Mouse (Mus musculus): Measurements from ENCODE around the gene Ndufa6. TPM values are rescaled to one million over a fixed set of nuclear protein-coding genes. Genes with fewer than 3 reads are reported as not detected.
A peak's percentile ranks its signal among the peaks of the same experiment; 100 is the strongest.
"Not testable (repeated sequence)": the region's sequence is repeated elsewhere in the genome, so short reads cannot be mapped to it uniquely, and the experiment has no call there.

Ndufa6 gene
- polyA plus RNA-seq (2014; fragmentation: Nextera tagmentation; extraction: Ambion mirVana) = 274 and 279 TPM in 2 replicates

DNA sequence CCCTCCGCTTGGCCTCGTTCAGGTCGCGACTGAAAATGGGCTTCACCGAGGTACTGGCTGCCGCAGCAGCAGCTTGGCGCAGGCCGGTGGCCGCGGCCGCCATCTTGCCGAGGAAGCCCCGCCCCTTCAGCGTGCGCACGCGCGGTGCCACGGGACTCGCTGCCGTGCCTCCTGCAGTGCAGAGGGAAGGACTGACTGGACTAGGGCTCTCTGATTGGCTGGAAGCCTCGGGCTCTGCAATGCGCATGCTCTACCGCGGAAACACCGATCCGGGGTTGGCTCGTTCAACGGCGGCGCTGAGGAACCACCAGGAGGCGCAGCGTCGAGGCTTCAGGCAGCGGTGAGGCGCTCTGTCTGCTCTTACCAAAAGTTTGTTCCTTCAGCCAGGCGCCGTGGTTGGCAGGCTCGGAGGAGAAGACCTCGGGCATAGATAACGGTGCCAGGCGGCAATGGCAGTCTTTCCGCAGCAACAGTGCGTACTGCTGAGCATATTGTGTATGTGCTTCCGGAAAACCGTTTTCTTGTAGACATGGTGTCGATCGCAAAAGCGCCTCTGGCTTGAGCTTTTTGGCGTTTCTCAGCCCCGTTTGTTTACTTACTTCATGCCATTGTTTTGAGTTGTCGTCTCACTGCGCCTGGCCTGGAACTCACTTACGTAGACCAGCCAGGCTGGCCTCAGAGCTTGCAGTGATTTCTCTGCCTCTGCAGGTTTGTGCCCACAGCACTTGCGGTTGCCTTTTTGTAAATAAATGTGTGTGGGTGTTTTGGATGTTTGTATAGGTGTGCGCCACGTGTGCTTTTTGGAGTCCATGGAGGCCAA is at the start of gene Ndufa6:
Gene Ndufa6, minus strand, starts transcription at position 197 of the 820 bp plus-strand sequence.
- 2% methylated on average over 57 of the region's 57 CpGs for WGBS
- Histone ChIP-seq H3K9me3 (ENCODE audit: control insufficient read depth, low read length) (no peaks in the 10 kb centered on the region), H3K9ac (ENCODE audit: low read length) (peak within 1 kb of the TSS; percentile 92), H3K36me3 (ENCODE audit: control insufficient read depth, insufficient read depth, low read length) (peaks cover 3% of the 10 kb centered on the region), H3K4me3 (ENCODE audit: low read depth, low read length) (peak within 1 kb of the TSS; percentile 85), H3K4me2 (ENCODE audit: low read depth) (peak within 1 kb of the TSS; percentile 68), H3K4me1 (ENCODE audit: control insufficient read depth, insufficient read depth, low read length) (peaks cover 3% of the 10 kb centered on the region; the same call in 1 of the 2 replicates), H3K27ac (ENCODE audit: low read depth, low read length) (peak within 1 kb of the TSS; percentile 66; the same call in 1 of the 2 replicates), H3K27me3 (ENCODE audit: control insufficient read depth, insufficient read depth, low read length) (no peaks in the 10 kb centered on the region)
- DNase-seq (ENCODE audit: low spot score) = peak; percentile 98
- ATAC-seq (ENCODE audit: insufficient read depth, low FRiP score, low TSS enrichment) = peak; percentile 99

DNA sequence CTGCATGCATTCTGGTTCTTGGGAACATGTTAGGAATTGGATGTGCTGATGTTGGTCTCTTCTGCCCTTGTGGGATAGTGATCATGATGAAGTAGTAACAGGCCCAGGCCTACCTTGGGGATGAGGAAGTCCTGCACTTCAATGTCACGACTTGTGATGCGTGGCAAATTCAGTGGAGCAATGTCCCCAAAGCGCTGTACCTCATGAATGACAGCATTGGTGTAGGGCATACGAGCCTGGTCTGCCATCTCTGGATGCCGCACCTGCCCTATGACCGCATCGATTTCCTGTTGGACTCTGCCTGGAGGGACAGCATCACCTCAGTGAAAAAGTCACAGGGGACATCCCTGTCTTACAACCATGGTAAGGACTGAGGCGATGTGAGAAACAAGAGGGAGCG is 49.5 kb upstream of the Ndufa6 start:
- no peaks in the 10 kb centered on the region for H3K9me3 ChIP-seq (ENCODE audit: control insufficient read depth, low read length)
- DNase-seq (ENCODE audit: low spot score) (no peak), ATAC-seq (ENCODE audit: insufficient read depth, low FRiP score, low TSS enrichment) (no peak)
- H3K4me1 ChIP-seq (ENCODE audit: control insufficient read depth, insufficient read depth, low read length) = no peaks in the 10 kb centered on the region
- H3K36me3 ChIP-seq (ENCODE audit: control insufficient read depth, insufficient read depth, low read length) = no peaks in the 10 kb centered on the region
- no peak overlapping the region for H3K4me2 ChIP-seq (ENCODE audit: low read depth)
- no peak overlapping the region for H3K27ac ChIP-seq (ENCODE audit: low read depth, low read length)
- no peak overlapping the region for H3K4me3 ChIP-seq (ENCODE audit: low read depth, low read length)
- H3K9ac ChIP-seq (ENCODE audit: low read length) = no peak overlapping the region
- 93% methylated on average over 9 of the region's 9 CpGs for WGBS
- no peaks in the 10 kb centered on the region for H3K27me3 ChIP-seq (ENCODE audit: control insufficient read depth, insufficient read depth, low read length)

DNA sequence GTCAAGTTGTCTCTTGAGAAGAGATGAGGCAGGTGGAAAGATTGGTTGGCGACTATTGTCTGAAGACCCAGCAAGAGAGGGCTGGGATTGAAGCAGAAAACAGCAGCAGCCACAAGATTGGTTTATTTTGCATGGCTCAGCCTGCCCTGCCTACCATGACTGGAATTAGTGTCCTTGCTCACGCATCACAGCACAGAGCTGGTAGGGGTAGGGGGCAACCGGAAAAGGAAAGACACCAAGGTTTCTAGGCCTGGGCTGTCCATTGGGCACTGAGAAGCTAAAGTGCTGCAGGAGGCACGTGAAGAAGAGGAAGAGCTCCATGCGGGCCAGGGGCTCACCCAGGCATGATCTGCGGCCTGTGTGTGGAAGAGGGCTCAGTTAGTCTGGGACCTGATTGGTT is 48.6 kb upstream of the Ndufa6 start:
- DNase-seq (ENCODE audit: low spot score) (no peak), ATAC-seq (ENCODE audit: insufficient read depth, low FRiP score, low TSS enrichment) (no peak)
- 81% methylated on average over 6 of the region's 6 CpGs for WGBS
- H3K4me3 ChIP-seq (ENCODE audit: low read depth, low read length) = no peak overlapping the region
- H3K4me1 ChIP-seq (ENCODE audit: control insufficient read depth, insufficient read depth, low read length) = no peaks in the 10 kb centered on the region
- H3K27me3 ChIP-seq (ENCODE audit: control insufficient read depth, insufficient read depth, low read length) = no peaks in the 10 kb centered on the region
- H3K36me3 ChIP-seq (ENCODE audit: control insufficient read depth, insufficient read depth, low read length) = no peaks in the 10 kb centered on the region
- H3K9me3 ChIP-seq (ENCODE audit: control insufficient read depth, low read length) = no peaks in the 10 kb centered on the region
- no peak overlapping the region for H3K9ac ChIP-seq (ENCODE audit: low read length)
- H3K4me2 ChIP-seq (ENCODE audit: low read depth) = no peak overlapping the region
- H3K27ac ChIP-seq (ENCODE audit: low read depth, low read length) = no peak overlapping the region

DNA sequence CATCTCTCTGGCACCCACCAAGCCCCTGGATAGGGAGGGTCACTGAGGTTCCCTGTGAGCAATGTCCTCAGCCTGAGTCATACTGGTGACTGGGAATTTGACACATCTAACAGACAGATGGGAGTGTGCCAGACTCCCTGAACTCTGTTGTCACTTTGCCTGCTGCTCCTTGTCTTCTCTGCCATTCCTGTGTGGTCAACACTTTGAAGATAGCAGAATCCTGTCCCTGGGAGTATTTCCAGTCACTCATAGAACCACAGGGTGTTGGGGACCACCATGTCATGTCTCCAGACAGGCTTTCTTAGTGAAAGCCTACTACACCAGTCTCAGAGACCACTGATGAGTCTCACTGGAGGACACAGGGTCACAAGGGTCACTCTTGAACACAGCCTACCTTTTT is 48.0 kb upstream of the Ndufa6 start:
- ATAC-seq (ENCODE audit: insufficient read depth, low FRiP score, low TSS enrichment) (no peak), DNase-seq (ENCODE audit: low spot score) (no peak)
- no peak overlapping the region for H3K9ac ChIP-seq (ENCODE audit: low read length)
- H3K36me3 ChIP-seq (ENCODE audit: control insufficient read depth, insufficient read depth, low read length) = no peaks in the 10 kb centered on the region
- H3K9me3 ChIP-seq (ENCODE audit: control insufficient read depth, low read length) = no peaks in the 10 kb centered on the region
- no peaks in the 10 kb centered on the region for H3K27me3 ChIP-seq (ENCODE audit: control insufficient read depth, insufficient read depth, low read length)
- no peak overlapping the region for H3K27ac ChIP-seq (ENCODE audit: low read depth, low read length)
- H3K4me2 ChIP-seq (ENCODE audit: low read depth) = no peak overlapping the region
- H3K4me3 ChIP-seq (ENCODE audit: low read depth, low read length) = no peak overlapping the region
- H3K4me1 ChIP-seq (ENCODE audit: control insufficient read depth, insufficient read depth, low read length) = no peaks in the 10 kb centered on the region

DNA sequence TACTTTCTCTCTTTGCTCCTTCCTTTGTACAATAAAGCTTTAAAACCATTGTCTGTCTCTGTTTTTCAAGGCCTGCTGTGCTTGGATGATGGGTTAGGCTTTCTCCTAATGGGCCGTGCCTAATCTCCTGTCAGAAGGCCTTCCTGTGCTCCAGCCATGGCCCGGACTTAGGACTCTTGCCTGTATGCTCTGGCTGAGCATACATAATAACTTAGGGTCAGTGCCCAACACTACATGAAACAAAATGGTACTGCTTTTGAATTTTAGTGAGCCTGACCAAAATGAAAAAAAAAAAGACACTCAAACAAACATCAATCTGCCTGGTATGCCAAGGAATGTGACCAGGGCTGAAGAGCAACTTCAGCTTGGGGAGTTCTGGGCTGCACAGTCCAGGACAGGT is 47.4 kb upstream of the Ndufa6 start:
- DNase-seq (ENCODE audit: low spot score) (no peak), ATAC-seq (ENCODE audit: insufficient read depth, low FRiP score, low TSS enrichment) (no peak)

DNA sequence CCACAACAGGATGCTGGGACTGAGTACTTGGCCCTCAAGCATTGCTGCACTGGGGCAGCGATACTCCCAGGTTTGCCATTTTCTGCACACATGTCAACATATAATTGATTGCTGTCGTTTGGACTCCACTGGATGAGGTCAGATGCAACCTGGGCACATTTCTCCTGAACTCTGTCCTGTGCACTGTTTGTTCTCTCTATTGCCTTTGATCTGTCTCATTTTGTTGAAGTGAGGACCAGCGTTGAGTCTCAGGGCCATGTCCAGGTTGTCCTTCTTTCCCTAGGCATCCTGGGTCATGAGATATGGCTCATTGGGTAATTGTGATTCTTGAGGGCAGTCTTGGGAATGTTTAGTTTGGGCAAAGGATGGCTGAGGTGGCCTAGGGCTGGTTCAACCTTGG is 41.8 kb upstream of the Ndufa6 start:
- 85% methylated on average over 3 of the region's 3 CpGs for WGBS
- not testable (repeated sequence) for ATAC-seq (ENCODE audit: insufficient read depth, low FRiP score, low TSS enrichment); DNase-seq (ENCODE audit: low spot score); H3K4me2 ChIP-seq (ENCODE audit: low read depth); H3K9me3 ChIP-seq (ENCODE audit: control insufficient read depth, low read length); H3K27me3 ChIP-seq (ENCODE audit: control insufficient read depth, insufficient read depth, low read length); H3K4me3 ChIP-seq (ENCODE audit: low read depth, low read length); H3K9ac ChIP-seq (ENCODE audit: low read length); H3K36me3 ChIP-seq (ENCODE audit: control insufficient read depth, insufficient read depth, low read length); H3K4me1 ChIP-seq (ENCODE audit: control insufficient read depth, insufficient read depth, low read length); H3K27ac ChIP-seq (ENCODE audit: low read depth, low read length)

More for the DNA sequence above, 47.4 kb upstream of the Ndufa6 start:
- 25% methylated on average over 2 of the region's 2 CpGs for WGBS
- H3K4me3 ChIP-seq (ENCODE audit: low read depth, low read length) = no peak overlapping the region
- H3K27me3 ChIP-seq (ENCODE audit: control insufficient read depth, insufficient read depth, low read length) = no peaks in the 10 kb centered on the region
- no peaks in the 10 kb centered on the region for H3K9me3 ChIP-seq (ENCODE audit: control insufficient read depth, low read length)
- H3K4me2 ChIP-seq (ENCODE audit: low read depth) = no peak overlapping the region
- no peak overlapping the region for H3K9ac ChIP-seq (ENCODE audit: low read length)
- no peak overlapping the region for H3K27ac ChIP-seq (ENCODE audit: low read depth, low read length)
- H3K4me1 ChIP-seq (ENCODE audit: control insufficient read depth, insufficient read depth, low read length) = no peaks in the 10 kb centered on the region
- H3K36me3 ChIP-seq (ENCODE audit: control insufficient read depth, insufficient read depth, low read length) = no peaks in the 10 kb centered on the region

DNA sequence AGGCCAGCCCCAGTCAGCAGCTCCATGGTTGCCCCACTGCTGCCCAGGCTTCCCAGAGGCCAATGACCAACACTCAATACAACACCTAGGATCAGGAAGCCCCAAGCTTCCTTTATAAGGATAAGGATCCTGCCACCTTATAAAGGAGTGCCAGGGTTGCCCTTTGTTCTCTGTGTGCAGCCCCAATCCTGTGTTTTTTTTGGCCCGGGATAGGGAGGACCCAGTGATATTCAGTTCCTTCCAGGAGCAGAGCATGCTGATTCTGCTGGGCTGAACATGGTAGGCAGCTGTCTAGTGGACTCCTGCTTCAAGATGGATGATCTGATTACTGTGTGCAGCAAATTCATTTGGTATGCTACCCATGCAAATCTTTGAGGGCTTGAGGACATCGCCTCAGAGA is 39.8 kb upstream of the Ndufa6 start, which contains the start of gene Cyp2d11:
Gene Cyp2d11, minus strand, starts transcription at position 101 of the 400 bp plus-strand sequence.
- H3K4me3 ChIP-seq (ENCODE audit: low read depth, low read length); H3K9me3 ChIP-seq (ENCODE audit: control insufficient read depth, low read length); H3K9ac ChIP-seq (ENCODE audit: low read length); H3K36me3 ChIP-seq (ENCODE audit: control insufficient read depth, insufficient read depth, low read length); H3K4me2 ChIP-seq (ENCODE audit: low read depth); H3K27ac ChIP-seq (ENCODE audit: low read depth, low read length); ATAC-seq (ENCODE audit: insufficient read depth, low FRiP score, low TSS enrichment); H3K4me1 ChIP-seq (ENCODE audit: control insufficient read depth, insufficient read depth, low read length); H3K27me3 ChIP-seq (ENCODE audit: control insufficient read depth, insufficient read depth, low read length); DNase-seq (ENCODE audit: low spot score): not testable (repeated sequence)
- 72% methylated on average over 2 of the region's 2 CpGs for WGBS

DNA sequence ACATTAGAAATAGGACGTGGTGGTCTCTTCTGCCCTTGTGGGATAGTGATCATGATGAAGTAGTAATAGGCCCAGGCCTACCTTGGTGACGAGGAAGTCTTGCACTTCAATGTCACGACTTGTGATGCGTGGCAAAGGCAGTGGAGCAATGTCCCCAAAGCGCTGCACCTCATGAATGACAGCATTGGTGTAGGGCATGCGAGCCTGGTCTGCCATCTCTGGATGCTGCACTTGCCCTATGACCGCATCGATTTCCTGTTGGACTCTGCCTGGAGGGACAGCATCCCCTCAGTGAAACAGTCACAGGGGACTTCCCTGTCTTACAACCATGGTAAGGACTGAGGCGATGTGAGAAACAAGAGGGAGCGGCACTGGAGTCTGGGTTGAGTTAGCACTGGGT is 35.8 kb upstream of the Ndufa6 start:
- not testable (repeated sequence) for H3K36me3 ChIP-seq (ENCODE audit: control insufficient read depth, insufficient read depth, low read length); DNase-seq (ENCODE audit: low spot score); H3K4me1 ChIP-seq (ENCODE audit: control insufficient read depth, insufficient read depth, low read length); H3K27ac ChIP-seq (ENCODE audit: low read depth, low read length); H3K9ac ChIP-seq (ENCODE audit: low read length); H3K4me2 ChIP-seq (ENCODE audit: low read depth); H3K4me3 ChIP-seq (ENCODE audit: low read depth, low read length); H3K9me3 ChIP-seq (ENCODE audit: control insufficient read depth, low read length); H3K27me3 ChIP-seq (ENCODE audit: control insufficient read depth, insufficient read depth, low read length); ATAC-seq (ENCODE audit: insufficient read depth, low FRiP score, low TSS enrichment)
- WGBS = 86% methylated on average over 10 of the region's 10 CpGs

DNA sequence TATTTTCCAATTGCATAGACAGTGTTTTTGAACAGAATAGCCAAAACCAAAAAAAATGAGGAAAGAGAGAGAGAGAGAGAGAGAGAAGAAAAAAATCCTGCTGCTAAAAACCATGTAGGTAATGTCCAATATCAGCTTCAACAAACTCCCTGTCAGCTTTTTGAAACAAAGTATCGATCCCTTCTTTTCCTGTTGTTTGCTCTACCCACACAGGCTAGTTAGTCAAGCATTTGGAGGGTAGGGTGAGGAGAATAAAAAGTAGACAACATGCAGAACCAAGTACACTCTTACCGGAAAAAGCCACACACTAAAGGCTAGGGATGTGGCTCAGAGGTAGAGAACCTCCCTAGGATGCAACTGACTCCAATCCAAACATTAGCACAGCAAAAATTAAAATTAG is 31.6 kb upstream of the Ndufa6 start:
- 94% methylated on average over 2 of the region's 2 CpGs for WGBS
- Histone ChIP-seq H3K9me3 (ENCODE audit: control insufficient read depth, low read length) (no peaks in the 10 kb centered on the region), H3K27ac (ENCODE audit: low read depth, low read length) (no peak overlapping the region), H3K9ac (ENCODE audit: low read length) (no peak overlapping the region), H3K27me3 (ENCODE audit: control insufficient read depth, insufficient read depth, low read length) (no peaks in the 10 kb centered on the region), H3K4me1 (ENCODE audit: control insufficient read depth, insufficient read depth, low read length) (no peaks in the 10 kb centered on the region), H3K4me3 (ENCODE audit: low read depth, low read length) (no peak overlapping the region), H3K4me2 (ENCODE audit: low read depth) (no peak overlapping the region), H3K36me3 (ENCODE audit: control insufficient read depth, insufficient read depth, low read length) (no peaks in the 10 kb centered on the region)
- ATAC-seq (ENCODE audit: insufficient read depth, low FRiP score, low TSS enrichment) = no peak
- no peak for DNase-seq (ENCODE audit: low spot score)

All from neural tube, embryonic 11.5 days (tissue).